8 mouse cellular contexts compared by ENCODE assay signal in genomic region chr3:88467116-88467824, GRCm38 (mm10). TPM values are rescaled to one million over a fixed set of nuclear protein-coding genes. Genes with fewer than 3 reads are reported as not detected.
DNase-seq lines count a peak whose midpoint lies in the region; ATAC-seq lines count a peak whose summit lies in the region.

No protein-coding gene starts in this region.

- H3K9ac ChIP-seq in intestine, embryonic 15.5 days: no peak overlapping the region

- ATAC-seq in intestine, embryonic 15.5 days: peak; percentile 76

- DNase-seq in adrenal gland, adult (ENCODE audit: inconsistent age in 2 of 2, low spot score in 1 of 2): peak; percentile 86 to 96
- DNase-seq in embryo, embryonic 10 days (ENCODE audit: low spot score): peak; percentile 94
- peak; percentile 85 to 92 for DNase-seq in gastrocnemius, postnatal 4 days (ENCODE audit: low spot score in 2 of 2)
- peak; percentile 87 to 91 for DNase-seq in left cerebral cortex, postnatal 25 days (ENCODE audit: low spot score in 2 of 2)
- DNase-seq in mesoderm, embryonic 11.5 days (ENCODE audit: low read depth, low spot score): peak; percentile 90
- peak; percentile 95 for DNase-seq in right cerebral cortex, postnatal 14 days
- peak; percentile 95 for DNase-seq in urinary bladder, postnatal 25 days (ENCODE audit: low spot score)

- no peaks in the 10 kb centered on the region for H3K9me3 ChIP-seq in intestine, embryonic 15.5 days

- H3K4me3 ChIP-seq in intestine, embryonic 15.5 days (replicated peaks): no peak overlapping the region

- WGBS in intestine, embryonic 15.5 days: 27% methylated on average over 16 of the region's 16 CpGs

- intact Hi-C loops in left cerebral cortex, postnatal 25 days (cut with DNase I): loop anchor here (1.0 to 2.0 kb wide), 2 partner anchors 26 to 60 kb away; no protein-coding TSS in a partner anchor

- no peaks in the 10 kb centered on the region for H3K27me3 ChIP-seq in intestine, embryonic 15.5 days (replicated peaks)

- no peaks in the 10 kb centered on the region for H3K36me3 ChIP-seq in intestine, embryonic 15.5 days

- H3K4me1 ChIP-seq in intestine, embryonic 15.5 days (replicated peaks): peaks cover 5% of the 10 kb centered on the region; the same call in 1 of the 2 replicates

- H3K27ac ChIP-seq in intestine, embryonic 15.5 days: no peak overlapping the region

- H3K4me2 ChIP-seq in intestine, embryonic 15.5 days (replicated peaks): no peak overlapping the region

RNA-seq across cellular contexts. Expression of gene Sema4a, which starts 6.3 kb away (rescaled TPM):
- total RNA-seq in gastrocnemius, postnatal 4 days (2021): 1 to 10 TPM; 3.0 to 4.4 TPM
- 30.9 and 39.2 TPM in 2 replicates for polyA plus RNA-seq in intestine, embryonic 15.5 days (2015; fragmentation: Nextera tagmentation; extraction: Ambion mirVana)
- total RNA-seq in left cerebral cortex, postnatal 25 days (2021): 10 to 100 TPM; 49.2 to 57.9 TPM

RNA-seq across cellular contexts. Expression of gene Slc25a44, which starts 42.3 kb away (rescaled TPM):
- total RNA-seq in gastrocnemius, postnatal 4 days (2021): 10 to 100 TPM; 12.1 to 13.3 TPM
- 17.2 and 17.3 TPM in 2 replicates for polyA plus RNA-seq in intestine, embryonic 15.5 days (2015; fragmentation: Nextera tagmentation; extraction: Ambion mirVana)
- total RNA-seq in left cerebral cortex, postnatal 25 days (2021): 10 to 100 TPM; 77.4 to 79.3 TPM

RNA-seq across cellular contexts. Expression of gene Lmna, which starts 42.5 kb away (rescaled TPM):
- 100 to 1,000 TPM; 355 to 365 TPM for total RNA-seq in gastrocnemius, postnatal 4 days (2021)
- 120 TPM in 2 replicates for polyA plus RNA-seq in intestine, embryonic 15.5 days (2015; fragmentation: Nextera tagmentation; extraction: Ambion mirVana)
- 10 to 100 TPM; 42.1 to 48.7 TPM for total RNA-seq in left cerebral cortex, postnatal 25 days (2021)

RNA-seq across cellular contexts. Expression of gene Pmf1, which starts 57.1 kb away (rescaled TPM):
- 10 to 100 TPM; 52.2 to 59.1 TPM for total RNA-seq in gastrocnemius, postnatal 4 days (2021)
- 127 and 128 TPM in 2 replicates for polyA plus RNA-seq in intestine, embryonic 15.5 days (2015; fragmentation: Nextera tagmentation; extraction: Ambion mirVana)
- total RNA-seq in left cerebral cortex, postnatal 25 days (2021): 1 to 10 TPM; 5.1 to 6.2 TPM

Comparison
In these comparisons a context has a peak if more than half of its experiments do, and no peak if none do; other contexts are left out.
1. RNA of gene Sema4a, which starts 6.3 kb away (total RNA-seq): 49.2 to 57.9 TPM in left cerebral cortex, postnatal 25 days; 3.0 to 4.4 TPM in gastrocnemius, postnatal 4 days; every median in the first group is over 4 times any median in the second.
2. RNA of gene Slc25a44, which starts 42.3 kb away (total RNA-seq): 77.4 to 79.3 TPM in left cerebral cortex, postnatal 25 days; 12.1 to 13.3 TPM in gastrocnemius, postnatal 4 days; every median in the first group is over 4 times any median in the second.
3. RNA of gene Lmna, which starts 42.5 kb away (total RNA-seq): 355 to 365 TPM in gastrocnemius, postnatal 4 days; 42.1 to 48.7 TPM in left cerebral cortex, postnatal 25 days; every median in the first group is over 4 times any median in the second.
4. Peak in every context shown above with its lines, with median percentiles within 50 percentile points of each other: DNase-seq.